Mouse (Mus musculus): Measurements from ENCODE around the gene Glb1.
"Not testable (repeated sequence)": the region's sequence is repeated elsewhere in the genome, so short reads cannot be mapped to it uniquely, and the experiment has no call there.

The Glb1 gene

DNA sequence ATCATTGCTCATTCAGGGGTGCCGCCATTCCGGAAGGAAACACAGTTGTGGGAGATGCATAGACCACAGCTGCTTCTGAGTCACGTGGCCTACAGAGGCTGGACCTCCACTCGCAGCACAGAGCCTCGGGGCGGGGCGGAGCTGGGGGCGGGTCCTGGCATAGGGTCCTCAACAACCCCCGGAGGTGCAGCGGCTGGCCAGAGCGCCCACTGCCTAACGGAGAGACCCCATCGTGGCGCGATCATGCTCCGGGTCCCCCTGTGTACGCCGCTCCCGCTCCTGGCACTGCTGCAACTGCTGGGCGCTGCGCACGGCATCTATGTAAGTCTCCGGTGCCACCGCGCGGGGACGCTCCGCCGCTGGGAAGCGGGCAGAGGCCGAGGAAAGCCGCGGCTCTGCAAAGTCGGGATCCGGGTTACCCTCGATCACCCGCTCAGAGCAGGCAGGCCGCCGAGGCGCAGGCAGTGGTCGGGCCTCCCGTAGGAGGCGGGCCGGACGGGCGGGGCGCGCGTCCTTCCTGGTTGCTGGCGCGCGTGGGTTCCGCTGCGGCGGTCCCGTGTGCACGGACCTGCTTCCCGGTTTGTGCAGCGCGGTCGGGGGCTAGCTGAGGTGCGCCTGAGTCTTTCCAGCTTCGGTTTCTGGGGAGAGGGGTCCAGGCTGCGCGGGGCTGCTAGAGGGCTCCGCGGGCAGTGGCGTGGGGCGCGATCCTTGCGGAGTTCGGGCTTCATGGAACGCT lies at the start of gene Glb1, which contains the start of gene Tmppe:
Gene Glb1, plus strand, starts transcription at position 128 of the 736 bp plus-strand sequence.
Gene Tmppe, plus strand, starts transcription at position 157 of the 736 bp plus-strand sequence.
- DNase-seq = peak; percentile 99

- DNase-seq = peak; percentile 98
Measured at GRCm38 (mm10) chr9:114367783-114368470, 32.9 kb upstream of the Glb1 start.

DNA sequence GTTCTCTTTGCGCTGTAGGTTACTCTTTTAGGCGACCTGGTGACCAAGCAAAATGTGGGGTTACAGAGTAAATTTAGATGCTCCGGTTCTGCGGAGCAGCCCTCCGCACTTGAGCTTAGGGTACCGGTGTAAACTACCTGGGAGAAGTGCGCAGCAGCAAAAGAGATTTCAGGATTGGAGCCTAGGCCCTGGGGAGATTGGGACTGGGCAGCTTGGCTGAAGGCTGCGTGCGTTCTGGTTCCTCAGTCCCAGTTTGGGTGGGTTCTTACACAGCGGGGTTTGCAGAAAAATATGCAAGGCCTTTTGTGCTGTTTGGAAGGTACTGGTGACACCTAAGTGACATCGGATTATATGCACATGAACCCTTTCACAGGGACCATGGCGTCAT lies 32.4 kb upstream of the Glb1 start:
- peak; percentile 78 for DNase-seq

DNA sequence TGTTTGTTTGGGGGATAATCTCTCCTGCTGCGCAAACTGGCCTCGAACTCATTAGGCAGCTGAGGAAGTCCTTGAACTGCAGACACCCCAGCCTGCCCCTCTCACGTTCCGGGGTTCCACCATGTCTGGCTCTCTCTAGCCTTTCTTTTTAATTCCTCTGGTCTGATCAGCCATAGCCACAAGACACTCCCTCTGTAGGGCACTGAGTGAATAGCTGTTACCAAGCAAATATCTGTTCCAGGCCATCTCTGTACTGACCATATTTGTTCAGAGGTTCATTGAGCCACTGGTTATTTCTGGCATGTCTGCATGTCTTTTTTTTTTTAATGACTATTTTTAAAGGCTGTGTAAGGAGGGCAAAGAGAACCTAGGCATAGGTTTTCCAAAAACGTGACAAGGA lies 31.5 kb upstream of the Glb1 start:
- peak; percentile 72 for DNase-seq

DNA sequence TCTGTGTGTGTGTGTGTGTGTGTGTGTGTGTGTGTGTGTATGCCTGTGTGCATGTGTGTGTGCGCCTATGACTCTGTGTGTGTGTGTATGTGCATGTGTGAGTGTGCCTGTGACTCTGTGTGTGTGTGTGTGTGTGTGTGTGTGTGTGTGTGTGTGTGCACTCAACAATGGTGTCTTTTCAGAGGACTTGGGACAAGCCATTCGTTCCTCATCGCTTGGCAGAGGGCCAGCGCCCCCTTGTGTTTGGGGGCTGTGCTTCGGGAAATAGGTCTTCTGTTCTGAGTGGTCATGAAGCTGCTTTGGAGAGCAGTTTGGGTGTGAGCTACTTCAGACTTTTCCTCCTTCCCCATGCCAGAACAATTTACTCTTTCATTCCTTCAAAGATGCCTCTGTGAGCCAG lies 29.2 kb upstream of the Glb1 start:
- DNase-seq = peak; percentile 62

DNA sequence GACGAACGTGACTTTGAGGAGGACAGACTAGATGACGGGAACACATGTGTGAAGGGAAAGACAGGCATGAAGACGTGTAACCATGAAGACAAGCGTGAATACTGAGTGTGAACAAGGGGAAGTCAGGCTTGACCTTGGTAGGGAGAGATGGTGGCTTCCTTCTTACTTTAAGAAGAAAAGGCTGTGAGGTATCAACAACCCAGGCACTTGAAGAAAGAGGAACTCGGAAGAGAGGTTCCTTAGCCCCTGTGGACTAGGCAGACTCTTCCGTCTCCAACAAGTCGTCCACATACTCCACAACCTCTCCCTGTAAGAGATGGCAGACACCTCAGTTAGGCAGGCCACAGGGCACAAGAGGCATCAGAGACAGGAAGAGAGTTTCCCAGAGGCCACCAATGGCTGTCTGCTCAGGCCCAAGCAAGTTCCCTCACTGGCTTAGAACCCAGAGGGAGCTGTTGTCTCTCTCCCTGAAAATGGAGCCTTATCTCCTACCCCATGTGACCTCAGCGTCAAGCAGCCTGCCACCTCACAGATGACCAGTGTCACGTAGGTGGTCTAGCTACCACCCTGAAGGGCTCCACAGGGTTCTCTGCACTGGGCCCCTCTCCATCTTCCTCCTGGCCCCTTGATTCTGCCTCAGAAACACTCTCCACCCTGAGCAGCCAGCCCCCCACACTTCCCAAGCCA lies 25.5 kb upstream of the Glb1 start:
- peak; percentile 70 for DNase-seq

GRCm38 (mm10) chr9:114377168-114377567 lies 23.7 kb upstream of the Glb1 start:
- DNase-seq = peak; percentile 82

DNA sequence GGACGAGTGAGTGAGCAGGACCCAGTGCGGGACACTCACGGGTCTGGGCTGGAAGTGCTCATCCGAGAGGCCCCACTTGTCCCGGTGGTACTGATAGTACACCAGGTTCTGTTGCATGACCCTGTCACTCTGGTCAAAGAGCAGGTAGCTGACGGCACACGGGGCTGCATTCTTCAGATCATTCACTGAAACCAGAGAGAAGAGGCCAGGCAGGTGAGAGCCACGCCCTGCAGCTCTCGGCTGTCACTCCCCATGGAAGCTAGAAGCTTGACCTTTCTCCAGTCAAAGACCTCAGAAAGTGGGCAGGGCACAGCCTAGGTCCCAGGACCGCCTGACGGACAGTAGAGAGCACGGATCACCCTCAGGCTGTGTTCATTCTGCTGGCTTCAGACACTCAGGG lies 21.0 kb upstream of the Glb1 start:
- DNase-seq = peak; percentile 88

DNA sequence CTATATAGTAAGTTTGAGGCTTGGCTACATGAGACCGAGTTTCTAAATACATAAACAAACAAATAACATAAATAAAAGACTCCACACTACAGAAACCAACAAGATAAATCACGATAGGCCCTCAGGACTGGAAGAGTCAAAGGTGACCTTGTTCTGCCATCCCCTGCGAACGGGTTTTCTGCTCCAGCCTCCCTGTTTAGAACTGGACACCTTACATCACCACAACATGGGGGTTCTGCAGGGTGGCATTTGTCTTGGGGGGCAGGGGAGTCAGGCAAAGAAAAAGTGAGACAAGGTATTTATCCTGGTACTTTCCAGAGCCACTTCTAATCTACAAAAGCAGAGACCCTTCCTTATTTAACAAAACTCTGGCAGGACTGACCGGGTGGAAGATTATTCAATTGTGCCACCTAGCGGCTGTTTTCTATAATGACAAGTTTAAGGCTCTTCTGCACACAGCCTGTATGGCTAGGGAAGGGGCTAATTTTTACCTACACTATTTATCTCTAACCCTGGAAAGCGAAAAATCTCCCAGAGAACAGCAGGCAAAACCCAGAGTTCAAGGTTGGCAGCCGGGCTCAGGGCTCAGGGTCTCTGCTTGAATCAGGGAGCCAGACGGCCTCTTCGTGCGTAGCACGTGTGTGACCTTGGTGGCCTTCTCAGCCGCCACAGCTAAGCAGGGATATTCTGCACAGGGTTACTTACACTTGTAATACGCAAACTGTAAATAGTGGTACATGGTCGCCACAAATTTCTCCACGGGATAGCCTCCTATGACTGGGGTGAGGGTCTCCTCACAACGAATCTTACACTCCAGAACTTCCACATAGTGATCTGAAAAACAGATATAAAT lies 19.8 kb upstream of the Glb1 start:
- peak; percentile 91 for DNase-seq

GRCm38 (mm10) chr9:114382936-114383710 lies 17.8 kb upstream of the Glb1 start:
- no peak for DNase-seq

GRCm38 (mm10) chr9:114384691-114385090 lies 16.2 kb upstream of the Glb1 start:
- no peak for DNase-seq

DNA sequence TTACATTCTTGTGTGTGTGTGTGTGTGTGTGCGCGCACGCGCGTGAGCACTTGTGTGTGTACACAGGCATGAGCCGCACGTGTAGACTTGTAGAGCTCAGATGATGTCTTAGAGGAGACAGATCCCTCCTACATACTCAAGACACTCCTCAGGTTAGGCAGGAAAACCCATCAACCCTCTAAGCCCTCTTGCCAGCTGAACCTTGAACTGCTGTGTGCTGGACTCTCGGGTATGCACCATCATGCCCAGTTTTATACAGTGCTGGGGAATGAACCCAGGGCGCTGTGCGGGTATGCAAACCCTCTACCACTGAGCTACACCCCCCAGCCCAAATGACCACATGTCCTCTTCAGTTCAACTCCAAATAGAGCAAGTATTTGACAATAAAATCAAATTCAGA lies 15.7 kb upstream of the Glb1 start:
- no peak for DNase-seq

DNA sequence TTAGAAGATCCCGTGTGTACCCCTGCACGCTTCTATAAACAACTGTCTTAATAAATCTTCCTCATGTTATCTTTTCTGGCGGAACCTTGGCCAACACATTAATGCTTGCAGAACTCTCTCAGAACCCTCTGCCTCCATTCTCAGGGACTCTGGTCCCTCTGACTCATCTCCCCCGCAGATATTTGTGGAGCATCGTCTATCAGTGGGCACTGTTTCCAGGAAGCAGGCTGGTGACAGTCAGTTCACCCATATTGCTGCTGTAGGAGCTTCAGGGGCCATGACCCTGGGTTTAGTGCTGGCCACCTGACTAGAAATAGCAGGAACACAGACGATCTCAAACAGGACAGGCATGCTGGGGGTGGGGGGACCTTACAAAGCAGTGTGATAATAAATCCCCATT lies 13.8 kb upstream of the Glb1 start:
- no peak for DNase-seq

DNA sequence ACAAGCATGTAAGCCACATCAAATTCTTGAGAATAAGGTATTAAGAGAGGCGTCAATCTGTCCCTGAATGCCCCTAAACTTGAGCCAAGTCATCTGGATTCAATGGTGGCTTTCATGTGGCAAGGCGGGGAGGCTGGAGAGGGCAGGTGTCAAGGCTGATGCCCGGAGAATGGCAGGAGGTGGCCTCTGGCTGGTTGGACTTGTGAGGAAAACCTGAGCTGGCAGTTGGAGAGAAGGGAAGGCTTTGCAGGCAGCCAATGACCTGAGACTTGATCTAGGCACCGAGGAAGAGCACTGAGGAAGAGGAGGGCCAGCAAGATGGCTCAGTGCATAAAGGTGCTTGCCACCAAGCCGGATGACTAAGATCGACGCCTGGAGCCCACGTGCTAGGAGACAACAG lies 12.6 kb upstream of the Glb1 start:
- DNase-seq = peak; percentile 85

DNA sequence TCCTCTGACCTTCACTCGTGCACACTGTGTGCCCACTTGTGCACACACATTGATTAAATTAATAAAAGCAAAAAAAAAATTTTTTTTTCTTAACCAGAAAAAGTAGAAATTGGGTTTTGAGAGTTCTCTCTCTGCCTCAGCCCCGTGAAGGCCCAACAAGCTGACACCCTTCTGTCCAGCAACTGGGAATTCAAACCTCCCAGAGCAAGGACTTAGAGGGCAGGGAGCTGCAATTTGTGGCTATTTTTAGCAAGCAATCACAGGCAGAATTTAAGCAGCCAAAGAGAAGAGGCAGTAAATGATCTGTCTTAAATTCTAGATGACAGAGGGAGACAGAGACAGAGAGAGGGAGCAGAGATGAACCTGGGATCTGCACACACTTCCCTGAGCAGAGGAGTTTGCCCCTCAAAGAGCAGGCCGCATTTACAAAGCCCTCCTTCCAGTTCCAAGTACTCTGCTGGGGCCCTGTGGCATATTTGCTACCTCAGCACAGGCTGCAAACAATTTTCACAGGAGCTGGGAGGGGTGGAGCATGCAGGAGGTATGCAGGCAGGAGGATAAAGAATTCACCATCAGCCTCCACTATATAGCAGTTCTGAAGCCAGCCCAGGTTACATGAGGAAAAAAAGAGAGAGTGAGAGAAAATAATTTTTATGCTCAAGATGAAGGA lies 12.0 kb upstream of the Glb1 start:
- DNase-seq = peak; percentile 89

- peak; percentile 93 for DNase-seq
Measured at GRCm38 (mm10) chr9:114389371-114389904, 11.4 kb upstream of the Glb1 start.

DNA sequence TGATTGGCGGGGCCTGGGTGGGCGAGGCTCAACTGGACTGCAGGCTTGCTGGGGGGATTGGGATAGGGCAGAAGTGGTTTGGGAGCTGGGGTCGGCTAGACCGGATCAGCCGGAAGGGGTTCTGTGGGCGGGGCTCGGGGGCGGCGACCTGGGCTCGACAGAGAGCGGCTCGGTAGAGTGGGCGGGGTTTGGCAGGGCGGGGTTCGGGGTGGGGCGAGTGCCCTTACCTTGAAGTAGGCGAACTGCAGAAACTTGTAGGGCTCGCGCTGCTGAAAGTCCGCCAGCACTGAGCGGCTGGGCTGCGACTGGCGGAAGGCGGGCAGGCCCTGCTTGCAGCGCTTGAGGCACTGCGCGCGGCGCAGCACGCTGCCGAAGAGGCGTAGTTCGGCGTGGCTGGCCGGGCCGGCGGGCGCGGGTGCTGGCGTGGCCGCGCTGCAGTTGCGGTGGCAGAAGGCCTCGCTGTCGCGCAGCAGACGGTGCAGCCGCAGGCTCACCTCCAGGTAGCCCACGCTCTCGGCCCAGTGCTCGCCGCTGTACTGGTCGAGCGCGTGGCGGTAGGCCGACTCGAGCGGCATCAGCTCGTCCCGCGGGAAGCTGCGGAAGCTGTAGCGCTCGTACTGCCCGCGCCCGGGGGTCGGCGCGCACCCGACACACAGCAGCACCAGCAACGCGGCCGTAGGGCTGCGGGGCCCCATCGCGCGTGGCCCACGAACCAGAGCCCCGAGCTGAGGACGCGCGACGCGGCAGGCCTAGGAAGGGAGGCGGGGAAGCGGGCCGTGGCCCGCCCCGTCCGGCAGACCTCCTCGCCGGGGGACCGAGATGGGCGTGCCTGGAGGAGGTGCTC lies 10.7 kb upstream of the Glb1 start, which contains the start of gene Crtap:
Gene Crtap, minus strand, starts transcription at position 771 of the 844 bp plus-strand sequence.
- DNase-seq = peak; percentile 97

DNA sequence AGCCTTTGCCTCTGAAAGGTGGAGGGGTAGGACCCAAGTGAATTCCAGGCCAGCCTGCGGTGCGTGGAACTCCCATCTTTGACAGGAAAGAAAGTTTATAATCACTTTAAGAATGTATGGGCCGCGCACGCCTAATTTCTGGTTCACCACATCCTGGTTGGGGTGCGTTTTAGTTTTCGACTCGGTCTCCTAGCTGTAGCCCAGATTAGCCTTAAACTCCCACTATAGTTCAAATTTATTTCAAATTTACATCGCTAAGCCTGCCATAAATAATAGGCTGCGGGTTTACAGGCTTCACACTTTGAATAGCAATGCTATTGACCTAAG lies 10.2 kb upstream of the Glb1 start:
- DNase-seq = no peak

DNA sequence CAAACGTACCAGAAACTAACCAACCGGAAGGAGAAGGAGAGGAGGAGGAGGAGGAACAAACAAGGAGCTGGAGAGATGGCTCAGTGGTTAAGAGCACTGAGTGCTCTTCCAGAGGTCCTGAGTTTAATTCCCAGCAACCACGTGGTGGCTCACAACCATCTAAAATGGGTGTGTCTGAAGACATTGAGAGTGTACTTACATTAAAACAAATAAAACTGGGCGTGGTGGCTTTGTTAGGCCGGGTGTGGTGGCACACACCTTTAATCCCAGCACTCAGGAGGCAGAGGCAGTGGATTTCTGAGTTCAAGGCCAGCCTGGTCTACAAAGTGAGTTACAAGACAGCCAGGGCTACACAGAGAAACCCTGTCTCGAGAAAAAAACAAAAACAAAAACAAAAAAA lies 6.7 kb upstream of the Glb1 start:
- DNase-seq = not testable (repeated sequence)

DNA sequence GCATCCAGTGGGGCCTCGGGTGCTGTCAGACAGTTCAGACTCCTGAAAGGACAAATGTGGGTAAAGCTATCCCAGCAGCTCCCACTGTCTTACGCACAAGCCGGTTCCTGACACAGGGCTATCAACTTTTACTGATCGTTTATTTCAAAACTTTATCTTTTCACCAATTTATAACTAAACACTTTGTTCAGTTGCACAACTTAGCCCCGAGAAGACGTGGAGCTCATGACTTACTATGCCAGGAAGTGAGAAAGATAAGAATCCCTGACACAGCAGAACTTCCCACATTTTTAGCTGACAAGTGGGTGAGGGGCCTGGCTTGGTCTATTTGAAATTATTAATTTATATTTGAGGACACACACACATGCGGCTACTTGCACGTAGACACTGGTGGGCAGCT lies 6.2 kb upstream of the Glb1 start:
- DNase-seq = no peak
